8 mouse cellular contexts compared by ENCODE assay signal in the genomic region with DNA sequence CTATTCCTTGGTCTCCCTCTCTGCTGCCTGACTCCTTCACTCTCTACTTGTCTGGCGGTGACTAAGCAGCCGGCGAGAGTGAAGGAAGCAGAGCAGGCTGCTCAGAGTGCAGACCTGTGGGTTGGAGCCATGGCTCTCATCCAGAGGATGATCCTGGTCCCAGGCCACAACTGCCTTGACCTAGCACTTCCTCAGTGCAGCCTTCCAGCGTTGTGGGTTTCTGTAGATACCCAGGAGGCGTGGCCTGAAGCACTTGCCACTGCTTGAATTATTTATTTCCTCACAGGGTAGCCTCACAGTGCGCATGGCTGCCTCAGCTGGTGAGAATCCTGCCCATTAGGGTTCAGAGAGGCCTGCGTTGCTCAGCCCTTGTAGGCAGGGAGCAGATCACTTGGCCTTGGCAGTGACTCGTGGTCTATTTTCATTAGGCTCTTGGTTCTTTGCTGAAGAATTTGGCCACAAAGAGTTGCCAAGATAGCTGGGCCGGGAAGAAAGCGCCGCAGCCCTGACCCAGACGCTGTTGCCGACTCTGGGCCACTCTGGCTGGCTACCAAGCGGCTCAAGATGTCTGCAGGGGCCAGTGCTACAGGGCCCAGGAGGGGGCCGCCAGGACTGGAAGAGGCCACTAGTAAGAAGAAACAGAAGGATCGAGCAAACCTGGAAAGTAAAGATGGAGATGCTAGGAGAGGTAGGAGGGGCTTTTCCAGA. TPM values are rescaled to one million over a fixed set of nuclear protein-coding genes. Genes with fewer than 3 reads are reported as not detected.
DNase-seq lines count a peak whose midpoint lies in the region; ATAC-seq and TF ChIP-seq lines count a peak whose summit lies in the region.

No protein-coding gene starts in this region.

- WGBS in thymus, adult 2 months = 56% methylated on average over 16 of the region's 16 CpGs
- WGBS in embryonic facial prominence, embryonic 14.5 days = 87% methylated on average over 16 of the region's 16 CpGs
- WGBS in liver, embryonic 11.5 days = 83% methylated on average over 16 of the region's 16 CpGs

- no peak for ATAC-seq in embryonic facial prominence, embryonic 14.5 days (ENCODE audit: low read depth)
- peak; percentile 61 to 72 for ATAC-seq in hematopoietic stem cell, adult 5-6 weeks (replicated peaks in 1 of 2; ENCODE audit: insufficient read depth in 1 of 2, low FRiP score in 2 of 2, low TSS enrichment in 1 of 2, low read depth in 1 of 2, poor library complexity in 2 of 2, severe bottlenecking in 2 of 2)
- ATAC-seq in liver, embryonic 11.5 days (replicated peaks; ENCODE audit: low FRiP score) = no peak

- peaks cover 45% of the 10 kb centered on the region for H3K36me3 ChIP-seq in thymus, adult 2 months (ENCODE audit: control insufficient read depth, insufficient read depth, low read length)
- H3K36me3 ChIP-seq in embryonic facial prominence, embryonic 14.5 days (ENCODE audit: control insufficient read depth, insufficient read depth, low read length) = peaks cover 77% of the 10 kb centered on the region
- H3K36me3 ChIP-seq in liver, embryonic 11.5 days (ENCODE audit: control insufficient read depth, insufficient read depth, low read length) = peaks cover 52% of the 10 kb centered on the region

- no peak for DNase-seq in thymus, adult 2 months
- DNase-seq in thymus, postnatal 0 days (ENCODE audit: low spot score) = no peak
- DNase-seq in embryonic facial prominence, embryonic 14.5 days (ENCODE audit: low spot score) = peak; percentile 9
- DNase-seq in liver, embryonic 11.5 days (ENCODE audit: low spot score) = no peak
- DNase-seq in skeletal muscle tissue, adult 2 months (ENCODE audit: low read depth, low spot score) = peak; percentile 67
- no peak for DNase-seq in c-Kit-positive CD71-positive TER-119-positive erythroid progenitor cells, embryonic 14.5 days (ENCODE audit: low spot score)
- no peak for DNase-seq in cerebellum, adult 8-10 months

- H3K9me3 ChIP-seq in embryonic facial prominence, embryonic 14.5 days (ENCODE audit: control insufficient read depth, low read length) = no peaks in the 10 kb centered on the region
- H3K9me3 ChIP-seq in liver, embryonic 11.5 days (ENCODE audit: control insufficient read depth, low read length) = no peaks in the 10 kb centered on the region

- no peak for TF ChIP-seq POLR2A in thymus, adult 2 months (IDR thresholded peaks at IDR 0.05; ENCODE audit: control insufficient read depth, extremely low read depth, insufficient read depth, low read length, poor library complexity)

- peak overlapping the region; percentile 88 for H3K4me2 ChIP-seq in embryonic facial prominence, embryonic 14.5 days (ENCODE audit: low read depth, low read length)
- peak overlapping the region; percentile 97 for H3K4me2 ChIP-seq in liver, embryonic 11.5 days

- H3K27me3 ChIP-seq in thymus, adult 2 months (ENCODE audit: control insufficient read depth, insufficient read depth, low read length) = no peaks in the 10 kb centered on the region
- no peaks in the 10 kb centered on the region for H3K27me3 ChIP-seq in embryonic facial prominence, embryonic 14.5 days (replicated peaks; ENCODE audit: control insufficient read depth, insufficient read depth, low read length)
- H3K27me3 ChIP-seq in liver, embryonic 11.5 days (replicated peaks; ENCODE audit: control insufficient read depth, insufficient read depth, low read length) = no peaks in the 10 kb centered on the region

- peak overlapping the region; percentile 3; the same call in 1 of the 2 replicates for H3K4me3 ChIP-seq in thymus, adult 2 months (ENCODE audit: control insufficient read depth, insufficient read depth, low read length)
- H3K4me3 ChIP-seq in embryonic facial prominence, embryonic 14.5 days (ENCODE audit: low read depth, low read length) = peak overlapping the region; percentile 79
- peak overlapping the region; percentile 95 for H3K4me3 ChIP-seq in liver, embryonic 11.5 days (ENCODE audit: low read depth, low read length)

- peak overlapping the region; percentile 96 for H3K9ac ChIP-seq in embryonic facial prominence, embryonic 14.5 days (ENCODE audit: low read depth, low read length)
- H3K9ac ChIP-seq in liver, embryonic 11.5 days (ENCODE audit: low read depth, low read length) = peak overlapping the region; percentile 92

- TF ChIP-seq CTCF in thymus, adult 2 months (IDR thresholded peaks at IDR 0.05; ENCODE audit: borderline replicate concordance, control insufficient read depth, extremely low read depth, insufficient read depth, low read length, poor library complexity) = no peak

- peaks cover 28% of the 10 kb centered on the region for H3K4me1 ChIP-seq in thymus, adult 2 months (replicated peaks; ENCODE audit: control insufficient read depth, insufficient read depth, low read length)
- peaks cover 9% of the 10 kb centered on the region for H3K4me1 ChIP-seq in embryonic facial prominence, embryonic 14.5 days (ENCODE audit: control insufficient read depth, insufficient read depth, low read length)
- H3K4me1 ChIP-seq in liver, embryonic 11.5 days (replicated peaks; ENCODE audit: control insufficient read depth, insufficient read depth, low read length) = peaks cover 17% of the 10 kb centered on the region

- H3K27ac ChIP-seq in thymus, adult 2 months (ENCODE audit: control insufficient read depth, insufficient read depth, low read length) = no peak overlapping the region
- H3K27ac ChIP-seq in embryonic facial prominence, embryonic 14.5 days (replicated peaks; ENCODE audit: low read depth, low read length) = no peak overlapping the region
- peak overlapping the region; percentile 97 for H3K27ac ChIP-seq in liver, embryonic 11.5 days (ENCODE audit: low read depth, low read length)

RNA-seq across cellular contexts. Expression of a gene that starts 1.8 kb away (rescaled TPM):
- polyA plus RNA-seq in thymus, adult 2 months (2012; rRNA removed) = 318 and 335 TPM in 2 replicates
- 52.3 and 57.7 TPM in 2 replicates for polyA plus RNA-seq in thymus, postnatal 0 days (2015; fragmentation: Nextera tagmentation; extraction: Ambion mirVana)
- 57.6 and 57.8 TPM in 2 replicates for polyA plus RNA-seq in embryonic facial prominence, embryonic 14.5 days (2014; fragmentation: Nextera tagmentation; extraction: Ambion mirVana)
- 73.6 and 74.6 TPM in 2 replicates for total RNA-seq in hematopoietic stem cell, adult 5-6 weeks (2017)
- polyA plus RNA-seq in liver, embryonic 11.5 days (2014; fragmentation: Nextera tagmentation; extraction: Ambion mirVana) = 57.5 and 66.8 TPM in 2 replicates

RNA-seq across cellular contexts. Expression of a gene that starts 12.7 kb away (rescaled TPM):
- 16.1 and 33.7 TPM in 2 replicates for polyA plus RNA-seq in thymus, adult 2 months (2012; rRNA removed)
- 3.9 and 4.4 TPM in 2 replicates for polyA plus RNA-seq in thymus, postnatal 0 days (2015; fragmentation: Nextera tagmentation; extraction: Ambion mirVana)
- 63.8 and 67.2 TPM in 2 replicates for polyA plus RNA-seq in embryonic facial prominence, embryonic 14.5 days (2014; fragmentation: Nextera tagmentation; extraction: Ambion mirVana)
- 1.8 and 6.4 TPM in 2 replicates for total RNA-seq in hematopoietic stem cell, adult 5-6 weeks (2017)
- polyA plus RNA-seq in liver, embryonic 11.5 days (2014; fragmentation: Nextera tagmentation; extraction: Ambion mirVana) = 14.8 and 18.7 TPM in 2 replicates

RNA-seq across cellular contexts. Expression of a gene that starts 15.3 kb away (rescaled TPM):
- polyA plus RNA-seq in thymus, adult 2 months (2012; rRNA removed) = 376 and 382 TPM in 2 replicates
- polyA plus RNA-seq in thymus, postnatal 0 days (2015; fragmentation: Nextera tagmentation; extraction: Ambion mirVana) = 113 and 119 TPM in 2 replicates
- 97.2 and 116 TPM in 2 replicates for polyA plus RNA-seq in embryonic facial prominence, embryonic 14.5 days (2014; fragmentation: Nextera tagmentation; extraction: Ambion mirVana)
- total RNA-seq in hematopoietic stem cell, adult 5-6 weeks (2017) = 150 and 153 TPM in 2 replicates
- polyA plus RNA-seq in liver, embryonic 11.5 days (2014; fragmentation: Nextera tagmentation; extraction: Ambion mirVana) = 120 and 122 TPM in 2 replicates

RNA-seq across cellular contexts. Expression of a gene that starts 24.4 kb away (rescaled TPM):
- polyA plus RNA-seq in thymus, adult 2 months (2012; rRNA removed) = 200 and 225 TPM in 2 replicates
- 84.5 and 96.7 TPM in 2 replicates for polyA plus RNA-seq in thymus, postnatal 0 days (2015; fragmentation: Nextera tagmentation; extraction: Ambion mirVana)
- polyA plus RNA-seq in embryonic facial prominence, embryonic 14.5 days (2014; fragmentation: Nextera tagmentation; extraction: Ambion mirVana) = 110 and 126 TPM in 2 replicates
- total RNA-seq in hematopoietic stem cell, adult 5-6 weeks (2017) = 144 and 193 TPM in 2 replicates
- polyA plus RNA-seq in liver, embryonic 11.5 days (2014; fragmentation: Nextera tagmentation; extraction: Ambion mirVana) = 106 and 116 TPM in 2 replicates

RNA-seq across cellular contexts. Expression of a gene that starts 30.8 kb away (rescaled TPM):
- 16.9 and 21.0 TPM in 2 replicates for polyA plus RNA-seq in thymus, adult 2 months (2012; rRNA removed)
- 9.5 and 11.2 TPM in 2 replicates for polyA plus RNA-seq in thymus, postnatal 0 days (2015; fragmentation: Nextera tagmentation; extraction: Ambion mirVana)
- polyA plus RNA-seq in embryonic facial prominence, embryonic 14.5 days (2014; fragmentation: Nextera tagmentation; extraction: Ambion mirVana) = 23.7 and 27.6 TPM in 2 replicates
- 12.1 and 18.6 TPM in 2 replicates for total RNA-seq in hematopoietic stem cell, adult 5-6 weeks (2017)
- polyA plus RNA-seq in liver, embryonic 11.5 days (2014; fragmentation: Nextera tagmentation; extraction: Ambion mirVana) = 24.2 and 26.8 TPM in 2 replicates

Comparison
In these comparisons a context has a peak if more than half of its experiments do, and no peak if none do; other contexts are left out.
1. DNase-seq: peak in embryonic facial prominence, embryonic 14.5 days (single experiment) and skeletal muscle tissue, adult 2 months (single experiment); none in thymus, adult 2 months (single experiment), thymus, postnatal 0 days (single experiment), liver, embryonic 11.5 days (single experiment), c-Kit-positive CD71-positive TER-119-positive erythroid progenitor cells, embryonic 14.5 days (single experiment) and cerebellum, adult 8-10 months (single experiment).
2. H3K4me3 ChIP-seq: peak in every context shown above with its lines; median percentile 95 in liver, embryonic 11.5 days; 79 in embryonic facial prominence, embryonic 14.5 days; 3 in thymus, adult 2 months.
3. ATAC-seq: peak in hematopoietic stem cell, adult 5-6 weeks (2 of 2); none in embryonic facial prominence, embryonic 14.5 days (single experiment) and liver, embryonic 11.5 days (single experiment).